Mouse (Mus musculus): Measurements from ENCODE around the gene Gm20388. TPM values are rescaled to one million over a fixed set of nuclear protein-coding genes. Genes with fewer than 3 reads are reported as not detected.
A peak's percentile ranks its signal among the peaks of the same experiment; 100 is the strongest.

The Gm20388 gene
- total RNA-seq, 2 experiments from 2014 or later = 11.4 to 18.1 TPM

- no peak for ATAC-seq (replicated peaks; ENCODE audit: low FRiP score, low TSS enrichment, poor library complexity, severe bottlenecking)
Observed at GRCm38 (mm10) chr8:122008395-122008794, 2097.8 kb downstream of the Gm20388 start.

- ATAC-seq (replicated peaks; ENCODE audit: low FRiP score, low TSS enrichment, poor library complexity, severe bottlenecking) = no peak
Observed at GRCm38 (mm10) chr8:122010638-122011037, 2100.0 kb downstream of the Gm20388 start.

- ATAC-seq (replicated peaks; ENCODE audit: low FRiP score, low TSS enrichment, poor library complexity, severe bottlenecking) = no peak
Observed at GRCm38 (mm10) chr8:122011066-122011588, 2100.5 kb downstream of the Gm20388 start.

GRCm38 (mm10) chr8:122014606-122015005 lies 2104.0 kb downstream of the Gm20388 start:
- no peak for ATAC-seq (replicated peaks; ENCODE audit: low FRiP score, low TSS enrichment, poor library complexity, severe bottlenecking)

GRCm38 (mm10) chr8:122018046-122018831 lies 2107.6 kb downstream of the Gm20388 start:
- no peak for ATAC-seq (replicated peaks; ENCODE audit: low FRiP score, low TSS enrichment, poor library complexity, severe bottlenecking)

GRCm38 (mm10) chr8:122019162-122019561 lies 2108.5 kb downstream of the Gm20388 start:
- no peak for ATAC-seq (replicated peaks; ENCODE audit: low FRiP score, low TSS enrichment, poor library complexity, severe bottlenecking)

- ATAC-seq (replicated peaks; ENCODE audit: low FRiP score, low TSS enrichment, poor library complexity, severe bottlenecking) = no peak
Observed at GRCm38 (mm10) chr8:122020050-122020771, 2109.6 kb downstream of the Gm20388 start.

GRCm38 (mm10) chr8:122021725-122022124 lies 2111.1 kb downstream of the Gm20388 start:
- ATAC-seq (replicated peaks; ENCODE audit: low FRiP score, low TSS enrichment, poor library complexity, severe bottlenecking) = 0 out of 2 replicates have a peak, but pooled peaks have one; percentile 48

GRCm38 (mm10) chr8:122022274-122022673 lies 2111.6 kb downstream of the Gm20388 start:
- ATAC-seq (replicated peaks; ENCODE audit: low FRiP score, low TSS enrichment, poor library complexity, severe bottlenecking) = no peak

- no peak for ATAC-seq (replicated peaks; ENCODE audit: low FRiP score, low TSS enrichment, poor library complexity, severe bottlenecking)
Observed at GRCm38 (mm10) chr8:122022705-122023104, 2112.1 kb downstream of the Gm20388 start.

- no peak for ATAC-seq (replicated peaks; ENCODE audit: low FRiP score, low TSS enrichment, poor library complexity, severe bottlenecking)
Observed at GRCm38 (mm10) chr8:122025546-122025945, 2114.9 kb downstream of the Gm20388 start.

GRCm38 (mm10) chr8:122028116-122028515 lies 2117.5 kb downstream of the Gm20388 start:
- ATAC-seq (replicated peaks; ENCODE audit: low FRiP score, low TSS enrichment, poor library complexity, severe bottlenecking) = no peak

GRCm38 (mm10) chr8:122030965-122031364 lies 2120.3 kb downstream of the Gm20388 start:
- no peak for ATAC-seq (replicated peaks; ENCODE audit: low FRiP score, low TSS enrichment, poor library complexity, severe bottlenecking)

GRCm38 (mm10) chr8:122032741-122033140 lies 2122.1 kb downstream of the Gm20388 start:
- ATAC-seq (replicated peaks; ENCODE audit: low FRiP score, low TSS enrichment, poor library complexity, severe bottlenecking) = no peak

- no peak for ATAC-seq (replicated peaks; ENCODE audit: low FRiP score, low TSS enrichment, poor library complexity, severe bottlenecking)
Observed at GRCm38 (mm10) chr8:122035543-122035942, 2124.9 kb downstream of the Gm20388 start.

GRCm38 (mm10) chr8:122036325-122036724 lies 2125.7 kb downstream of the Gm20388 start:
- ATAC-seq (replicated peaks; ENCODE audit: low FRiP score, low TSS enrichment, poor library complexity, severe bottlenecking) = no peak

GRCm38 (mm10) chr8:122037279-122037678 lies 2126.6 kb downstream of the Gm20388 start:
- ATAC-seq (replicated peaks; ENCODE audit: low FRiP score, low TSS enrichment, poor library complexity, severe bottlenecking) = no peak

- ATAC-seq (replicated peaks; ENCODE audit: low FRiP score, low TSS enrichment, poor library complexity, severe bottlenecking) = no peak
Observed at GRCm38 (mm10) chr8:122038076-122038475, 2127.4 kb downstream of the Gm20388 start.

GRCm38 (mm10) chr8:122039452-122039851 lies 2128.8 kb downstream of the Gm20388 start:
- ATAC-seq (replicated peaks; ENCODE audit: low FRiP score, low TSS enrichment, poor library complexity, severe bottlenecking) = no peak

- ATAC-seq (replicated peaks; ENCODE audit: low FRiP score, low TSS enrichment, poor library complexity, severe bottlenecking) = no peak
Observed at GRCm38 (mm10) chr8:122047206-122047870, 2136.7 kb downstream of the Gm20388 start.

Measured in megakaryocyte-erythroid progenitor cell, adult 5-6 weeks (primary cell).